Mouse (Mus musculus) megakaryocyte, embryonic 14.5 days (primary cell): Measurements from ENCODE around the gene Spink8. TPM values are rescaled to one million over a fixed set of nuclear protein-coding genes. Genes with fewer than 3 reads are reported as not detected.

Source experiments
- H3K27me3 ChIP-seq: replicated peaks from 2 replicates; pipeline ENCODE3; 2012; ENCODE audit warnings: inconsistent platforms
- H3K36me3 ChIP-seq: replicated peaks from 2 replicates; pipeline ENCODE3; 2012; ENCODE audit warnings: low read length, inconsistent platforms, mixed read lengths
- H3K4me1 ChIP-seq: 2 replicates; pipeline ENCODE4 v1.6.1; 2012; ENCODE audit warnings: inconsistent platforms
- H3K4me3 ChIP-seq: replicated peaks from 2 replicates; pipeline ENCODE3; 2012; ENCODE audit warnings: moderate library complexity, mild to moderate bottlenecking, inconsistent platforms
- H3K9me3 ChIP-seq: 2 replicates; pipeline ENCODE4 v1.6.1; 2012; ENCODE audit warnings: inconsistent platforms
- FLI1 ChIP-seq: IDR thresholded peaks from 2 replicates; pipeline ENCODE4 v1.6.1; 2012; ENCODE audit warnings: low read length, inconsistent platforms, mixed read lengths
- GATA1 ChIP-seq: IDR thresholded peaks from 3 replicates; pipeline ENCODE4 v1.6.1; 2012; ENCODE audit warnings: mixed read lengths, low read length, inconsistent platforms, borderline replicate concordance
- polyA plus RNA-seq: library from polyadenylated mRNA; stranded (reverse); fragments of >175 nt; gene quantifications from 2 replicates; pipeline ENCODE4 v1.2.3, GENCODE M21; 2012; ENCODE audit warnings: low replicate concordance; ENCODE audit not compliant: insufficient read depth

Spink8 gene
- polyA plus RNA-seq, 1 experiment = not detected

- Histone ChIP-seq H3K9me3 (no peaks in the 10 kb centered on the region), H3K27me3 (peaks cover 16% of the 10 kb centered on the region), H3K36me3 (no peaks in the 10 kb centered on the region), H3K4me1 (peaks cover 26% of the 10 kb centered on the region), H3K4me3 (peak overlapping the region; percentile 88)
- TF ChIP-seq FLI1 = no peak
- no peak for TF ChIP-seq GATA1
These were observed 51.0 kb downstream of the Spink8 start for GRCm38 (mm10) chr9:109863085-109863484.

- H3K9me3 ChIP-seq = no peaks in the 10 kb centered on the region
- H3K36me3 ChIP-seq = no peaks in the 10 kb centered on the region
- TF ChIP-seq GATA1 (no peak), FLI1 (no peak)
- H3K4me3 ChIP-seq = no peak overlapping the region
- peaks cover 8% of the 10 kb centered on the region for H3K27me3 ChIP-seq
- H3K4me1 ChIP-seq = peaks cover 33% of the 10 kb centered on the region
These were observed 54.1 kb downstream of the Spink8 start for GRCm38 (mm10) chr9:109866218-109866617.

GRCm38 (mm10) chr9:109870983-109871572 is 59.0 kb downstream of the Spink8 start:
- no peaks in the 10 kb centered on the region for H3K36me3 ChIP-seq
- H3K9me3 ChIP-seq = no peaks in the 10 kb centered on the region
- peaks cover 19% of the 10 kb centered on the region for H3K4me1 ChIP-seq
- no peak overlapping the region for H3K4me3 ChIP-seq
- TF ChIP-seq FLI1 = no peak
- no peak for TF ChIP-seq GATA1
- H3K27me3 ChIP-seq = peaks cover 2% of the 10 kb centered on the region

GRCm38 (mm10) chr9:109874797-109875691 is 63.0 kb downstream of the Spink8 start, which contains the start of gene Cdc25a:
Gene Cdc25a (plus strand): TSS chr9:109875579.
- peaks cover 33% of the 10 kb centered on the region for H3K4me1 ChIP-seq

GRCm38 (mm10) chr9:109875695-109876601 is 63.9 kb downstream of the Spink8 start:
- peaks cover 32% of the 10 kb centered on the region for H3K36me3 ChIP-seq
- no peak for TF ChIP-seq FLI1
- no peak for TF ChIP-seq GATA1
- peaks cover 28% of the 10 kb centered on the region for H3K4me1 ChIP-seq
- H3K27me3 ChIP-seq = no peaks in the 10 kb centered on the region
- no peaks in the 10 kb centered on the region for H3K9me3 ChIP-seq
- peak overlapping the region; percentile 96 for H3K4me3 ChIP-seq

More at GRCm38 (mm10) chr9:109874797-109875691, 63.0 kb downstream of the Spink8 start, which contains the start of gene Cdc25a:
- no peaks in the 10 kb centered on the region for H3K9me3 ChIP-seq
- H3K36me3 ChIP-seq = peaks cover 23% of the 10 kb centered on the region
- H3K4me3 ChIP-seq = peak within 1 kb of the TSS; percentile 96
- TF ChIP-seq GATA1 (no peak), FLI1 (peak; percentile 69; the same call in 1 of the 2 replicates)
- no peaks in the 10 kb centered on the region for H3K27me3 ChIP-seq

Other genes starting within 250 kb of the Spink8 start
- not detected in 2 replicates for gene Fbxw15, start 244.0 kb upstream of the Spink8 start, polyA plus RNA-seq
- not detected in 2 replicates for gene Fbxw24, start 186.2 kb upstream of the Spink8 start, polyA plus RNA-seq
- not detected in 2 replicates for gene Fbxw25, start 147.6 kb upstream of the Spink8 start, polyA plus RNA-seq
- not detected in 2 replicates for gene Fbxw18, start 109.6 kb upstream of the Spink8 start, polyA plus RNA-seq
- gene Fbxw26, start 66.2 kb upstream of the Spink8 start, polyA plus RNA-seq = not detected in 2 replicates
- gene Fbxw27, start 21.6 kb upstream of the Spink8 start, polyA plus RNA-seq = not detected in 2 replicates
- 6.4 and 9.2 TPM in 2 replicates for gene Nme6, start 20.5 kb downstream of the Spink8 start, polyA plus RNA-seq
- gene Camp, start 37.3 kb downstream of the Spink8 start, polyA plus RNA-seq = 9.6 TPM in 1 of 2 replicates, not detected in the other
- 13.7 and 15.0 TPM in 2 replicates for gene Cdc25a, start 63.3 kb downstream of the Spink8 start, polyA plus RNA-seq
- 13.9 and 22.7 TPM in 2 replicates for gene Map4, start 119.2 kb downstream of the Spink8 start, polyA plus RNA-seq